Mouse (Mus musculus): ENCODE data around the gene Hoxa10. TPM values are rescaled to one million over a fixed set of nuclear protein-coding genes. Genes with fewer than 3 reads are reported as not detected.

Gene Hoxa10
- polyA plus RNA-seq, 1 experiment from 2014 or later = 0.17 TPM

DNA sequence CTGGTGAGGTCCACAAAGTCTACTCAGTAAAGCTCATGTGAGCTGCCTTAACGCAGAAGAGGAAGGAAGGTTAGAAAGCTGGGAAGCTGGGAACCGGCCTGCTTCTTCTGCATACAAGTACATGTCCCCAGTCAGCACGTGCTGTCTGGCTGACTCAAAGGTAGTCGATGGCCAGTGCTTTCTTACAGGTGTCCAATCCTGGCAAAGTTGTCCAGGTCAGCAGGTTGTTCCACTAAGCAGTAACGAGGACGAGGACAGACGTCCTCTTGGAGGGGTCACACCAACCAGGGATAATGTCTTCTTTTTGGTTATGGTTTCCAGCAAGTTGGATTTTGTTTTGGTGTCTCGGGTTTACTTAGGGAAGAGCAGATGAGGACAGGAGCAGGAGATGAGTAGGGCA is 50.7 kb downstream of the Hoxa10 start:
- H3K27ac ChIP-seq = peak overlapping the region; percentile 97
- no peak for ATAC-seq (ENCODE audit: borderline replicate concordance, extremely low read depth, low FRiP score, low TSS enrichment)
- H3K36me3 ChIP-seq = no peaks in the 10 kb centered on the region
- peaks cover 83% of the 10 kb centered on the region for H3K27me3 ChIP-seq
- peak overlapping the region; percentile 87 for H3K9ac ChIP-seq
- peak overlapping the region; percentile 62 for H3K4me3 ChIP-seq
- H3K9me3 ChIP-seq = no peaks in the 10 kb centered on the region
- 11% methylated on average over 8 of the region's 8 CpGs for WGBS
- H3K4me2 ChIP-seq = peak overlapping the region; percentile 55
- peaks cover 65% of the 10 kb centered on the region for H3K4me1 ChIP-seq

GRCm38 (mm10) chr6:52189172-52189591 is 51.5 kb downstream of the Hoxa10 start:
- Histone ChIP-seq H3K27me3 (peaks cover 83% of the 10 kb centered on the region), H3K36me3 (no peaks in the 10 kb centered on the region), H3K9me3 (no peaks in the 10 kb centered on the region), H3K4me3 (peak overlapping the region; percentile 62; the same call in 1 of the 2 replicates), H3K4me2 (peak overlapping the region; percentile 55), H3K27ac (peak overlapping the region; percentile 97), H3K9ac (no peak overlapping the region), H3K4me1 (peaks cover 66% of the 10 kb centered on the region)
- WGBS = 9% methylated on average over 5 of the region's 5 CpGs
- ATAC-seq (ENCODE audit: borderline replicate concordance, extremely low read depth, low FRiP score, low TSS enrichment) = peak; percentile 88

DNA sequence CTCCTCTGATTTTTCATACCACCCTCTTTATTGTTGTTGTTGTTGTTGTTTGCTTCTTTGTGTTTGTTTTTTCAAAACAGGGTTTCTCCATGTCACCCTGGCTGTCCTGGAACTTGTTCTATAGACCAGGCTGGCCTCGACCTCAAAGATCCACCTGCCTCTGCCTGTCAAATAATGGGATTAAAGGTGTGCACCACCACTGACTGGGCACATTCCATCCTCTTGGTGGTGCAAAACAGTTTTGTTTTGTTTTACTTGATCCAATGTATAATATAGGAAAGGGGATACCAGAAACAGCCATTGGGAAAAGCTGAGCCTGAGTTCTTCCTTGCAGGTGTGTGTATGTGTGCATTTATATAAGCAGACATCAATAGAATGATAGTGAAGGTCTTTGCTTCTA is 54.2 kb downstream of the Hoxa10 start:
- H3K36me3 ChIP-seq = no peaks in the 10 kb centered on the region
- 0 out of 2 replicates have a peak overlapping the region, but pooled peaks have one; percentile 29 for H3K27ac ChIP-seq
- WGBS = 43% methylated on average over 1 of the region's 1 CpGs

DNA sequence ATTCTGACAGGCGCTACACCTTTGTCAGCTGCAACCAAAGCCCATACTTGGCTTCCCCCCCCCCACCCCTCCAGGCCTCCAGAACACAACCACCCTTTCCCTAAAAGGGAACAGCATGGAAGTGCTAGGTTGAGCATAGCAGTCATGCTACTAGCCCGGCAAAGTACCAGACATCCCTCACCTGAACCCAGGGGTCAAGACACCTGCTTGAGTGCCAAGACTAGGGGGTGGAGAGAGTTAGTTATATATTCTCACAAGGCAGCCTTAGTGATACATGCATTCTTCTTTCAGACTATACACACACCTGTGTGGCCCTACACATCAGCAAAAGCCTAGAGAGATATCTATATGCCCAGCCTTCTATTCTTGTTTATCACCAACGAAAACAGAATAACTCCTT is 54.8 kb downstream of the Hoxa10 start:
- 30% methylated on average over 3 of the region's 3 CpGs for WGBS
- Histone ChIP-seq H3K36me3 (no peaks in the 10 kb centered on the region), H3K4me3 (no peak overlapping the region), H3K4me1 (peaks cover 88% of the 10 kb centered on the region), H3K27ac (peak overlapping the region; percentile 73), H3K4me2 (no peak overlapping the region; the same call in 1 of the 2 replicates), H3K27me3 (peaks cover 96% of the 10 kb centered on the region), H3K9me3 (no peaks in the 10 kb centered on the region), H3K9ac (no peak overlapping the region)
- no peak for ATAC-seq (ENCODE audit: borderline replicate concordance, extremely low read depth, low FRiP score, low TSS enrichment)

More for the DNA sequence above, 54.2 kb downstream of the Hoxa10 start:
- Histone ChIP-seq H3K4me1 (peaks cover 81% of the 10 kb centered on the region), H3K4me3 (no peak overlapping the region), H3K4me2 (no peak overlapping the region), H3K9ac (no peak overlapping the region), H3K27me3 (peaks cover 96% of the 10 kb centered on the region), H3K9me3 (no peaks in the 10 kb centered on the region)
- ATAC-seq (ENCODE audit: borderline replicate concordance, extremely low read depth, low FRiP score, low TSS enrichment) = no peak

DNA sequence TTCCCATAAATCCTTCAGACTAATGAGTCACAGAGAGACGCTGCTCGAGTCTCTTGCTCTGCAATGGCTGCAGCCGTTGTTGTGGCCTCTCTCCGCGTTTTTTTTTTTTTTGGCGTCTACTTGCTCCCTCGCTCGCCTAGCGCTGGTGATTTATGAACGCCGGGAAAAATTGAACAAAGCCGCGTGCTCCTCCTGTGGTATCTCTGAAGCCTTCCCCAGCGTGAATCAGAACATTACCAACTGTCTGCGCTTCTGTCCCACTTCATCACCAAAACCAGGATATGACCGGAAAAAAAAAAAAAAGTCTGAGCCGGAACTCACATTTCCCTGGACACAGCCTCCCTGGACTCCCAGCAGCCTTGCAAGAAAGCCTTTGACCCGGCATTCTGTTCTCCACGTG is 55.4 kb downstream of the Hoxa10 start:
- H3K9ac ChIP-seq = no peak overlapping the region
- no peaks in the 10 kb centered on the region for H3K9me3 ChIP-seq
- 3% methylated on average over 19 of the region's 19 CpGs for WGBS
- H3K4me1 ChIP-seq = peaks cover 94% of the 10 kb centered on the region
- H3K27me3 ChIP-seq = peaks cover 96% of the 10 kb centered on the region
- ATAC-seq (ENCODE audit: borderline replicate concordance, extremely low read depth, low FRiP score, low TSS enrichment) = no peak
- peak overlapping the region; percentile 41 for H3K4me2 ChIP-seq
- H3K36me3 ChIP-seq = no peaks in the 10 kb centered on the region
- peak overlapping the region; percentile 73 for H3K27ac ChIP-seq
- H3K4me3 ChIP-seq = peak overlapping the region; percentile 20; the same call in 1 of the 2 replicates

DNA sequence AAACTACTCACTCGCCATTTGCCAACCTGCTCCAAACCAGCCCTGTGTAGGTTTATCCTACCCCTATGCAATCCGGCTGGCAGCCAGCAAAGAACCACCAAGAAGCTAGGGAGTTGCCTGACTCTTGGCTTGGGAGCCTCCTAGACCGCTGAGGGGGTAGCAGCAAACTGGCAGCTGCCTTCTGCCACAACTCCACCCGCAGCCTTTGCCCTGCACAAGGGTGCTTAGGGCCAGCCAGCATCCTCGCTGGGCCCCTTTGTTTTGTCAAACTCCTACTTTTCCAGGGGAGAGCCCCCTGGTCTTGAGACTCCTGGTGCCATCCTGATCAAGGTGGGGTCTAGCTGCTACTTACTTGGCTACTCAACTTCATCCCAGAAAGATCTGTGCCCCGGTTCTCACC is 56.0 kb downstream of the Hoxa10 start:
- H3K9me3 ChIP-seq = no peaks in the 10 kb centered on the region
- H3K27ac ChIP-seq = peak overlapping the region; percentile 73
- ATAC-seq (ENCODE audit: borderline replicate concordance, extremely low read depth, low FRiP score, low TSS enrichment) = no peak
- no peak overlapping the region for H3K9ac ChIP-seq
- peak overlapping the region; percentile 41 for H3K4me2 ChIP-seq
- 17% methylated on average over 6 of the region's 6 CpGs for WGBS
- peaks cover 92% of the 10 kb centered on the region for H3K27me3 ChIP-seq
- H3K4me1 ChIP-seq = peaks cover 90% of the 10 kb centered on the region
- H3K36me3 ChIP-seq = no peaks in the 10 kb centered on the region
- H3K4me3 ChIP-seq = no peak overlapping the region

GRCm38 (mm10) chr6:52183311-52184080 is 57.2 kb downstream of the Hoxa10 start:
- H3K4me1 ChIP-seq = peaks cover 79% of the 10 kb centered on the region
- WGBS = 19% methylated on average over 10 of the region's 10 CpGs
- no peaks in the 10 kb centered on the region for H3K9me3 ChIP-seq
- peak overlapping the region; percentile 73 for H3K27ac ChIP-seq
- peaks cover 92% of the 10 kb centered on the region for H3K27me3 ChIP-seq
- no peaks in the 10 kb centered on the region for H3K36me3 ChIP-seq
- ATAC-seq (ENCODE audit: borderline replicate concordance, extremely low read depth, low FRiP score, low TSS enrichment) = no peak
- no peak overlapping the region for H3K4me3 ChIP-seq
- no peak overlapping the region for H3K9ac ChIP-seq
- H3K4me2 ChIP-seq = peak overlapping the region; percentile 14; the same call in 1 of the 2 replicates

DNA sequence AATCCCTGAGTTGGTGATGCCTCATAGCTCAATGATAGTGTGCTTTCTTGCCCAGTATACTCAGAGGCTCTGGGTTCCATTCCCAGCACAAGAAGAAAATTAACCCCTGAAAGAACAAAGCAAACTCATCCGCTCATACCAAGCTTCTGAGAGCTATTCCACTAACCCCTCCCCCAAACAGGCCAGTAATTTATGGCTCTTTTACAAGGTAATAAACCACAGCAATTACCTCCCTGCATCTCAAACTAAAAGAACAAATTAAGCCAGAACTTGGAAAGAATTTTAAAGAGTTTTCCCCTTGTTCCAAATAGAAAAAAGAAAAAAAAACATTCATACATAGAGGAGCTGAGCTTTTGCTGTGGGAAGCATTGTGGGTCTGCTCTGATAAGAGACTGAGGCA is 57.9 kb downstream of the Hoxa10 start:
- Histone ChIP-seq H3K4me3 (no peak overlapping the region), H3K27ac (peak overlapping the region; percentile 73), H3K9me3 (no peaks in the 10 kb centered on the region), H3K27me3 (peaks cover 90% of the 10 kb centered on the region), H3K9ac (no peak overlapping the region), H3K36me3 (no peaks in the 10 kb centered on the region), H3K4me1 (peaks cover 73% of the 10 kb centered on the region), H3K4me2 (0 out of 2 replicates have a peak overlapping the region, but pooled peaks have one; percentile 14)
- ATAC-seq (ENCODE audit: borderline replicate concordance, extremely low read depth, low FRiP score, low TSS enrichment) = no peak
- 56% methylated on average over 1 of the region's 1 CpGs for WGBS

DNA sequence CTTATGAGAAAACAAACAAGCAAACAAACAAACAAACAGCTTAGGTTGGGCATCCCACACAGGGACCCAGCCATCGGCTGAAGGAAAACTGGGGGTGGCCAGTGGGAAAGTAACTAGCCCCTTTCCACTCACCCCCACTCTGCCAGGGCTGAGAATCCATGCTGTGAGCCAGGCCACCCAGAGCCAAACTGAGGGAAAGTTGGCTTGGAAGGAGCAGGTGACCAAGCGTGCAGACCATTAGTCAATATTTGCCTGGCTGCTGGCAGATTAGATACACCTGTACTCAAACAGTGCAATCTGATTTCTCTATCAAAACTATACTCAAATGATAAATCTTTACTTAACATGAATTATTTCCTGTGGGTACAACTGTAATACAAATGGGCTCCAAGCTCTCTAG is 58.6 kb downstream of the Hoxa10 start:
- H3K27me3 ChIP-seq = peaks cover 89% of the 10 kb centered on the region
- no peak overlapping the region for H3K4me3 ChIP-seq
- peaks cover 65% of the 10 kb centered on the region for H3K4me1 ChIP-seq
- H3K4me2 ChIP-seq = no peak overlapping the region
- H3K27ac ChIP-seq = 0 out of 2 replicates have a peak overlapping the region, but pooled peaks have one; percentile 98
- H3K9ac ChIP-seq = peak overlapping the region; percentile 63; the same call in 1 of the 2 replicates
- no peaks in the 10 kb centered on the region for H3K9me3 ChIP-seq
- no peak for ATAC-seq (ENCODE audit: borderline replicate concordance, extremely low read depth, low FRiP score, low TSS enrichment)
- H3K36me3 ChIP-seq = no peaks in the 10 kb centered on the region
- 29% methylated on average over 2 of the region's 2 CpGs for WGBS

MicroRNAs encoded within 50 kb of the gene (microRNA counts, 519-probe panel; counts per million panel counts)
- microRNA mmu-miR-196b = 1,298 counts per million, percentile 6 among the panel's probes with 10 or more counts

Small RNA genes lying within 50 kb of the gene (microRNA-seq; reads per million reads assigned to microRNA genes)
- gene Mir196b = 98.6 reads per million, percentile 53 among the genes with 10 or more reads in this experiment

Other genes starting within 250 kb of the Hoxa10 start
- 59.3 and 65.0 TPM in 2 replicates for gene Skap2, start 228.3 kb downstream of the Hoxa10 start, polyA plus RNA-seq (2015; fragmentation: Nextera tagmentation; extraction: Ambion mirVana)
- gene Hoxa1, start 82.5 kb downstream of the Hoxa10 start, polyA plus RNA-seq (2015; fragmentation: Nextera tagmentation; extraction: Ambion mirVana) = 1.3 and 1.4 TPM in 2 replicates
- gene Hoxa2, start 76.0 kb downstream of the Hoxa10 start, polyA plus RNA-seq (2015; fragmentation: Nextera tagmentation; extraction: Ambion mirVana) = 11.4 and 13.0 TPM in 2 replicates
- 2.1 and 2.3 TPM in 2 replicates for gene 5730596B20Rik, start 63.4 kb downstream of the Hoxa10 start, polyA plus RNA-seq (2015; fragmentation: Nextera tagmentation; extraction: Ambion mirVana)
- 4.1 and 4.2 TPM in 2 replicates for gene Hoxa4, start 49.1 kb downstream of the Hoxa10 start, polyA plus RNA-seq (2015; fragmentation: Nextera tagmentation; extraction: Ambion mirVana)
- 48.2 and 48.7 TPM in 2 replicates for gene Hoxa5, start 36.3 kb downstream of the Hoxa10 start, polyA plus RNA-seq (2015; fragmentation: Nextera tagmentation; extraction: Ambion mirVana)
- 2.9 and 3.1 TPM in 2 replicates for gene Hoxa6, start 32.1 kb downstream of the Hoxa10 start, polyA plus RNA-seq (2015; fragmentation: Nextera tagmentation; extraction: Ambion mirVana)
- gene Hoxa3, start 27.5 kb downstream of the Hoxa10 start, polyA plus RNA-seq (2015; fragmentation: Nextera tagmentation; extraction: Ambion mirVana) = 7.5 and 9.4 TPM in 2 replicates
- not detected in 2 replicates for gene Gm28308, start 27.5 kb downstream of the Hoxa10 start, polyA plus RNA-seq (2015; fragmentation: Nextera tagmentation; extraction: Ambion mirVana)
- 4.9 and 5.5 TPM in 2 replicates for gene Hoxa7, start 19.0 kb downstream of the Hoxa10 start, polyA plus RNA-seq (2015; fragmentation: Nextera tagmentation; extraction: Ambion mirVana)
- 0.16 and 0.29 TPM in 2 replicates for gene Hoxa9, start 9.8 kb downstream of the Hoxa10 start, polyA plus RNA-seq (2015; fragmentation: Nextera tagmentation; extraction: Ambion mirVana)
- gene Hoxa11, start 5.0 kb upstream of the Hoxa10 start, polyA plus RNA-seq (2015; fragmentation: Nextera tagmentation; extraction: Ambion mirVana) = not detected in 2 replicates
- not detected in 2 replicates for gene Hoxa13, start 20.0 kb upstream of the Hoxa10 start, polyA plus RNA-seq (2015; fragmentation: Nextera tagmentation; extraction: Ambion mirVana)
- 0.06 and 0.10 TPM in 2 replicates for gene Evx1, start 72.6 kb upstream of the Hoxa10 start, polyA plus RNA-seq (2015; fragmentation: Nextera tagmentation; extraction: Ambion mirVana)